Mouse (Mus musculus) liver, adult 2 months (tissue): ENCODE data around the gene Nfyc.

ENCODE experiments used
- CTCF ChIP-seq: fragments of 200-500 bp; IDR thresholded peaks from 2 replicates; pipeline ENCODE4 v1.5.1; 2011; ENCODE audit warnings: low read depth, low read length, control low read depth
- POLR2A ChIP-seq: fragments of 200-500 bp; IDR thresholded peaks from 2 replicates; pipeline ENCODE4 v1.6.1; 2011; ENCODE audit warnings: low read length, control low read depth; ENCODE audit not compliant: insufficient read depth; ENCODE audit errors: extremely low read depth

GRCm38 (mm10) chr4:120813762-120814161, 17.6 kb downstream of the Nfyc start:
- TF ChIP-seq CTCF (no peak), POLR2A (no peak)
